Mouse (Mus musculus) MEL (cell line): ENCODE measurements around the gene Rdh16. TPM values are rescaled to one million over a fixed set of nuclear protein-coding genes. Genes with fewer than 3 reads are reported as not detected.
"Not testable (repeated sequence)": the region's sequence is repeated elsewhere in the genome, so short reads cannot be mapped to it uniquely, and the experiment has no call there.

Experiments
- DNase-seq: peaks from one replicate; pipeline ENCODE4 v3.0.0; 2011; ENCODE audit warnings: low read depth, low spot score
- H3K27ac ChIP-seq: 2 replicates; pipeline ENCODE4 v1.5.1; 2012; ENCODE audit warnings: low read depth, mild to moderate bottlenecking, control low read depth, low read length, moderate library complexity; ENCODE audit not compliant: control insufficient read depth
- H3K27me3 ChIP-seq, 2 experiments: fragments of 150-350 bp in 1 of 2; sonication (generic) in 1 of 2; 2 replicates each; pipeline ENCODE4 v1.6.1; 2012; ENCODE audit warnings: low read length in 2 of 2, mild to moderate bottlenecking in 2 of 2, improper control_type of control experiment in 1 of 2, moderate library complexity in 1 of 2; ENCODE audit not compliant: insufficient read depth in 2 of 2, control insufficient read depth in 1 of 2
- H3K36me3 ChIP-seq, 2 experiments: 2 replicates each; pipeline ENCODE4 v1.6.1; 2012 to 2014; ENCODE audit warnings: low read length in 2 of 2, improper control_type of control experiment in 1 of 2, inconsistent platforms in 1 of 2, mild to moderate bottlenecking in 1 of 2; ENCODE audit not compliant: insufficient read depth in 2 of 2, control insufficient read depth in 1 of 2
- H3K4me1 ChIP-seq, 2 experiments: fragments of 150-350 bp in 1 of 2; sonication (generic) in 1 of 2; 2 replicates each; pipeline ENCODE4 v1.6.1; 2012; ENCODE audit warnings: low read length in 2 of 2, improper control_type of control experiment in 1 of 2, mild to moderate bottlenecking in 1 of 2; ENCODE audit not compliant: insufficient read depth in 2 of 2, control insufficient read depth in 1 of 2
- H3K4me3 ChIP-seq, 2 experiments: fragments of 150-350 bp in 1 of 2; sonication (generic) in 1 of 2; 2 replicates each; pipeline ENCODE4 v1.5.1; 2012; ENCODE audit warnings: low read depth in 2 of 2, low read length in 2 of 2, mild to moderate bottlenecking in 2 of 2, moderate library complexity in 2 of 2, control low read depth in 1 of 2, improper control_type of control experiment in 1 of 2; ENCODE audit not compliant: control insufficient read depth in 1 of 2, insufficient read depth in 1 of 2
- H3K79me2 ChIP-seq: 2 replicates; pipeline ENCODE4 v1.6.1; 2012; ENCODE audit warnings: mild to moderate bottlenecking, low read length, moderate library complexity; ENCODE audit not compliant: control insufficient read depth, poor library complexity, insufficient read depth
- H3K9ac ChIP-seq: 2 replicates; pipeline ENCODE4 v1.6.1; 2012; ENCODE audit warnings: low read depth, mild to moderate bottlenecking, control low read depth, low read length, moderate library complexity; ENCODE audit not compliant: control insufficient read depth, poor library complexity, severe bottlenecking
- H3K9me3 ChIP-seq: fragments of 150-350 bp; sonication (generic); replicated peaks from 2 replicates; pipeline ENCODE4 v1.6.1; 2012; ENCODE audit warnings: mild to moderate bottlenecking, low read length, improper control_type of control experiment, moderate library complexity; ENCODE audit not compliant: insufficient read depth
- CHD1 ChIP-seq: IDR thresholded peaks from 2 replicates; pipeline ENCODE4 v1.6.1; 2012; ENCODE audit warnings: low read depth, mild to moderate bottlenecking, inconsistent platforms, low read length, improper control_type of control experiment
- CHD2 ChIP-seq: IDR thresholded peaks from 2 replicates; pipeline ENCODE4 v1.6.1; 2011; ENCODE audit warnings: low read length, improper control_type of control experiment
- CTCF ChIP-seq, 3 experiments: IDR thresholded peaks in 2 of 3; conservative IDR thresholded peaks in 1 of 3; 2 replicates each; pipeline ENCODE4 v1.5.1; 2011 to 2012; ENCODE audit warnings: low read length in 3 of 3, low read depth in 2 of 3, mild to moderate bottlenecking in 2 of 3, improper control_type of control experiment in 1 of 3, inconsistent platforms in 1 of 3, mixed read lengths in 1 of 3, moderate library complexity in 1 of 3; ENCODE audit not compliant: control insufficient read depth in 1 of 3, insufficient read depth in 1 of 3, poor library complexity in 1 of 3, severe bottlenecking in 1 of 3
- ELF1 ChIP-seq: IDR thresholded peaks from 2 replicates; pipeline ENCODE4 v1.6.1; 2014; ENCODE audit warnings: low read depth, mild to moderate bottlenecking, inconsistent platforms, low read length, improper control_type of control experiment, moderate library complexity
- EP300 ChIP-seq, 2 experiments: IDR thresholded peaks; 2 replicates each; pipeline ENCODE4 v1.6.1; 2011; ENCODE audit warnings: improper control_type of control experiment in 2 of 2, low read length in 2 of 2, low read depth in 1 of 2, mild to moderate bottlenecking in 1 of 2
- ETS1 ChIP-seq: IDR thresholded peaks from 2 replicates; pipeline ENCODE4 v1.6.1; 2012; ENCODE audit warnings: low read depth, mild to moderate bottlenecking, inconsistent platforms, low read length, improper control_type of control experiment, moderate library complexity
- GABPA ChIP-seq: IDR thresholded peaks from 2 replicates; pipeline ENCODE4 v1.6.1; 2012; ENCODE audit warnings: low read depth, mild to moderate bottlenecking, inconsistent platforms, low read length, improper control_type of control experiment, moderate library complexity
- GATA1 ChIP-seq: IDR thresholded peaks from 2 replicates; pipeline ENCODE4 v1.6.1; 2011; ENCODE audit warnings: low read depth, low read length, improper control_type of control experiment
- JUND ChIP-seq: IDR thresholded peaks from 2 replicates; pipeline ENCODE4 v1.6.1; 2011; ENCODE audit warnings: low read depth, mild to moderate bottlenecking, improper control_type of control experiment, low read length
- MXI1 ChIP-seq: IDR thresholded peaks from 2 replicates; pipeline ENCODE4 v1.6.1; 2011; ENCODE audit warnings: mild to moderate bottlenecking, low read depth, low read length, improper control_type of control experiment
- MYC ChIP-seq: IDR thresholded peaks from 2 replicates; pipeline ENCODE4 v1.6.1; 2011; ENCODE audit warnings: low read depth, mild to moderate bottlenecking, low read length, improper control_type of control experiment, moderate library complexity
- NRF1 ChIP-seq: IDR thresholded peaks from 2 replicates; pipeline ENCODE4 v1.6.1; 2014; ENCODE audit warnings: low read depth, mild to moderate bottlenecking, inconsistent platforms, low read length, improper control_type of control experiment, moderate library complexity; ENCODE audit not compliant: poor library complexity, insufficient read depth, severe bottlenecking
- POLR2A ChIP-seq, 2 experiments: IDR thresholded peaks; 2 replicates each; pipeline ENCODE4 v1.6.1; 2011 to 2012; ENCODE audit warnings: low read length in 2 of 2, mild to moderate bottlenecking in 2 of 2, control low read depth in 1 of 2, improper control_type of control experiment in 1 of 2, low read depth in 1 of 2, moderate library complexity in 1 of 2; ENCODE audit not compliant: control insufficient read depth in 1 of 2, insufficient read depth in 1 of 2, poor library complexity in 1 of 2
- RCOR1 ChIP-seq: IDR thresholded peaks from 2 replicates; pipeline ENCODE4 v1.6.1; 2012; ENCODE audit warnings: low read depth, mild to moderate bottlenecking, inconsistent platforms, low read length, improper control_type of control experiment
- USF2 ChIP-seq, 2 experiments: IDR thresholded peaks; 2 replicates each; pipeline ENCODE4 v1.6.1; 2011 to 2012; ENCODE audit warnings: improper control_type of control experiment in 2 of 2, low read length in 2 of 2, borderline replicate concordance in 1 of 2, inconsistent platforms in 1 of 2, low read depth in 1 of 2, mild to moderate bottlenecking in 1 of 2; ENCODE audit not compliant: insufficient read depth in 1 of 2
- ZC3H11A ChIP-seq: IDR thresholded peaks from 2 replicates; pipeline ENCODE4 v1.6.1; 2012; ENCODE audit warnings: low read depth, mild to moderate bottlenecking, inconsistent platforms, low read length, improper control_type of control experiment
- ZNF384 ChIP-seq: IDR thresholded peaks from 2 replicates; pipeline ENCODE4 v1.6.1; 2012; ENCODE audit warnings: low read depth, mild to moderate bottlenecking, inconsistent platforms, low read length, improper control_type of control experiment
- polyA plus RNA-seq, 2 experiments: library from polyadenylated mRNA; stranded (reverse) in 1 of 2; unstranded in 1 of 2; fragments of >175 nt in 1 of 2; fragments of >200 nt in 1 of 2; gene quantifications; 2 replicates each; pipeline versions ENCODE4 v1.2.1 to v1.2.4; 2012; ENCODE audit warnings: low replicate concordance in 2 of 2, low read depth in 1 of 2; ENCODE audit not compliant: insufficient read length in 2 of 2, insufficient read depth in 1 of 2, missing spikeins in 1 of 2
- total RNA-seq: library from RNA; depleted of rRNA; stranded (reverse); fragments of 300-350 nt; gene quantifications from 2 replicates; pipeline ENCODE4 v1.2.3, GENCODE M21; 2012

Rdh16 gene
- total and polyA plus RNA-seq, 3 experiments = not detected

DNA sequence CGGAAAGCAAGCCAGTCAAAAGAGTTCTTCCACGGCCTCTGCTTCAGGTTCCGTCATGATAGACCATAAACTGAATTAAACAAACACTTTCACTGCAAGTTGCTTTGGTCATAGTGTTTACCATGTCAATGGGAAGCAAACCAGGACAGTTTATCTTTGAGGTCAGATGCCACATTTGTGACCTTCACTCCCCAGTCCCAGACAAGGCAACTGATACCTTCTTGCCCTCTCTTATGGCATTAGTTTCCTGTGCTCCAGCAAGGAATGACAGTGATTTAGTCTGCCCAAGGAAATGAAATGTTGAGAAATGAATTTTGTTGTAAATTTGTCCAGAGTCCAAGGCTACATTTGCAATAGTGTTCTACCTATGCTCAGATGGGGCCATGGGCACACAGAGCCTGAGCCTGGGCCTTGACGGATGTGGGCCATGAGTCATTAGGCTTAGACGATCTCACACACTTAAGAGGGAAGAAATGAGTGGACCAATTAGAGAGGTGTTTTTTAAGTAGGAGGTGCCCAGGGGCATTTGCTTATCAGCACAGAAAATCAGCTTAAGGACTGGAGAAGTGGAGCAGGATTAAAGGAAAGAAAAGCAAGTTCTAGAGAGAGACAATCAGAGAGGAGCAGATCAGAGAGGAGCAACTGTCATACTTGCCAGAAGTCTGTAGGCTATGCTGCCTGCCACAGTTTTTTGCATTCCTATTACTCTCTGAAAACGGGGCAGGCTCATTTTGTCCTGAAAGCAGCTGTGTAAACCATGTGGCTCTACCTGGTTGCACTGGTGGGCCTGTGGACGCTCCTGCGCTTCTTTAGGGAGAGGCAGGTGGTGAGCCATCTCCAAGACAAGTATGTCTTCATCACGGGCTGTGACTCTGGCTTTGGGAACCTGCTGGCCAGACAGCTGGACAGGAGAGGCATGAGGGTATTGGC, 41.5 kb upstream of the Rdh16 start, which contains the start of the genes Rdh1 and Rdh16f1:
Rdh1 (plus strand) TSS at position 541 of the 930 bp plus-strand sequence.
Rdh16f1 (plus strand) TSS at position 607 of the 930 bp plus-strand sequence.
- H3K36me3 ChIP-seq = peaks cover 0 to 14% of the 10 kb centered on the region in 2 experiments; a peak in 2 of 4 replicates
- H3K9ac ChIP-seq = no peak within 1 kb of the TSS
- H3K9me3 ChIP-seq = no peaks in the 10 kb centered on the region
- TF ChIP-seq GATA1 (peak; percentile 32; the same call in 1 of the 2 replicates), MYC (no peak)
- no peak for DNase-seq
- H3K27ac ChIP-seq = no peak within 1 kb of the TSS
- H3K4me3 ChIP-seq = no peak within 1 kb of the TSS
- H3K4me1 ChIP-seq = peaks cover 0 to 22% of the 10 kb centered on the region in 2 experiments; a peak in 2 of 4 replicates
- no peaks in the 10 kb centered on the region for H3K79me2 ChIP-seq
- peaks cover 2 to 8% of the 10 kb centered on the region in 2 experiments; a peak in 2 of 4 replicates for H3K27me3 ChIP-seq

DNA sequence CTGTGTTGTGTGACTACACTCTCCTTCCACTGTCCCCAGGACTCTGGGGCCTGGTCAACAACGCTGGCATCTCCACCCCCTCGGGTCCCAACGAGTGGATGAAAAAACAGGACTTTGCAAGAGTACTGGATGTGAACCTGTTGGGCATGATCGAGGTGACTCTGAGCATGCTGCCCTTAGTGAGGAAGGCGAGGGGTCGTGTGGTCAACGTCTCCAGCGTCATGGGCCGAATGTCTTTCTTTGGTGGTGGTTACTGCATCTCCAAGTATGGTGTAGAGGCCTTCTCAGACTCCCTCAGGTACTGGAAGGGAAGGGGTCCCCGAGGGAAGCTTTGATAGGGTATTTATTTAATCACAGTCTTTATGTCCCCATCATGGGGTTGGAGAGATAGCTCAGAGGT, 38.0 kb upstream of the Rdh16 start:
- DNase-seq, H3K27ac ChIP-seq, H3K79me2 ChIP-seq, H3K27me3 ChIP-seq, H3K4me3 ChIP-seq, H3K9me3 ChIP-seq, H3K4me1 ChIP-seq, H3K36me3 ChIP-seq, H3K9ac ChIP-seq: not testable (repeated sequence)

DNA sequence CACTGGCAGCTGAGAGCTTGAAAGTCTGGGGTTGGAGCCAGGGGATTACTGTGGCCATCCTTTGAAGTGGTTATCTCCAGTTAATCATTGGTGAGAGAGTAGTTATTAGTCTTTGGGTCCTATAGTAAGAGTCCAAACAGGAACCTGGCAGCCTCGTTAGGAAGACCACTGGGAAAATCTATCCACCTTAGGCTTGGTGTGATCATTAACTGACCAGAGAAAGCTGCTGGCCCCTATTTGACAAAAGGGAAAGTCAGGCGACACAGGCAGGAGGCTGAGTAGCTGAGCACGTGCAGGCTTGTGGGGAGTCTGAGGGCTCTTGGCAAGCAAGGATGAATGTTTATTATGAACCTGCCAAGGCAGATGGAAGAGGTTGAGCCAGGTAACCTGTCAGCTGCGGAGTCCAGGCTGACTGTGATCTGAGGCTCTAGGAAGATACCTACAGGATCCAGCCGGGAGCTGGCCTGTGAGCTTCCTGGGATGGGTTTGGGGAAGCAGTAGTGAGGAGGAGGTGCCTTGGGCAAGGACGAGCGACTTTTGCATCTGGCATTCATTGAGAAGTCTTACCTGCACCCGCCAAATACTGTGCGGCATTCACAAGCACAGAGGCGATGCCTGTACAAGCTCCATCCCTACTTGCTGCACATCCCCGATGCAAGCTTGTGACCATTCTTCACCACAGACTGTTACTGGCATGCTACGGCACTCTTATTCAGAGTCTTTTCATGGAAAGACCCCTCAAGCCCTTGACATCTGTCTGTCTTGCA, 36.9 kb upstream of the Rdh16 start:
- Histone ChIP-seq H3K27ac (no peak overlapping the region), H3K4me1 (peaks cover 0 to 3% of the 10 kb centered on the region in 2 experiments; a peak in 1 of 4 replicates), H3K36me3 (no peaks in the 10 kb centered on the region), H3K9ac (no peak overlapping the region), H3K4me3 (no peak overlapping the region), H3K79me2 (no peaks in the 10 kb centered on the region), H3K27me3 (peaks cover 2 to 6% of the 10 kb centered on the region in 2 experiments; a peak in 2 of 4 replicates), H3K9me3 (no peaks in the 10 kb centered on the region)
- no peak for DNase-seq
- no peak for TF ChIP-seq MXI1
- TF ChIP-seq JUND = no peak
- no peak for TF ChIP-seq ZNF384
- no peak for TF ChIP-seq ZC3H11A
- TF ChIP-seq CTCF (IDR thresholded peaks at IDR 0.05 in 2 of 3, conservative IDR thresholded peaks at IDR 0.05 in 1 of 3; ENCODE audit: control insufficient read depth in 1 of 3, insufficient read depth in 1 of 3, low read depth in 2 of 3, low read length in 3 of 3, poor library complexity in 1 of 3, severe bottlenecking in 1 of 3) = no peak
- no peak for TF ChIP-seq ETS1
- no peak for TF ChIP-seq RCOR1
- no peak for TF ChIP-seq CHD1
- no peak for TF ChIP-seq POLR2A (IDR thresholded peaks at IDR 0.05; ENCODE audit: control insufficient read depth in 1 of 2, insufficient read depth in 1 of 2, low read depth in 1 of 2, low read length in 2 of 2, poor library complexity in 1 of 2)
- no peak for TF ChIP-seq CHD2
- TF ChIP-seq USF2 (IDR thresholded peaks at IDR 0.05; ENCODE audit: borderline replicate concordance in 1 of 2, insufficient read depth in 1 of 2, low read depth in 1 of 2, low read length in 2 of 2) = no peak
- TF ChIP-seq GABPA = no peak
- no peak for TF ChIP-seq ELF1
- TF ChIP-seq NRF1 = no peak
- no peak for TF ChIP-seq MYC
- no peak for TF ChIP-seq EP300 (IDR thresholded peaks at IDR 0.05; ENCODE audit: low read depth in 1 of 2, low read length in 2 of 2)
